Mouse (Mus musculus) liver, adult (tissue): ENCODE measurements at regions not wholly inside any gene's neighbourhood (a gene's known extent, or its start where the extent isn't known, plus 50 kb on each side); places are given as distances from the start of the nearest gene placed in this dataset.

Experiments used
- GATA4 ChIP-seq: IDR thresholded peaks from 2 replicates; pipeline ENCODE4 v1.6.1; 2014; ENCODE audit warnings: mild to moderate bottlenecking, low read length; ENCODE audit not compliant: insufficient replicate concordance

DNA sequence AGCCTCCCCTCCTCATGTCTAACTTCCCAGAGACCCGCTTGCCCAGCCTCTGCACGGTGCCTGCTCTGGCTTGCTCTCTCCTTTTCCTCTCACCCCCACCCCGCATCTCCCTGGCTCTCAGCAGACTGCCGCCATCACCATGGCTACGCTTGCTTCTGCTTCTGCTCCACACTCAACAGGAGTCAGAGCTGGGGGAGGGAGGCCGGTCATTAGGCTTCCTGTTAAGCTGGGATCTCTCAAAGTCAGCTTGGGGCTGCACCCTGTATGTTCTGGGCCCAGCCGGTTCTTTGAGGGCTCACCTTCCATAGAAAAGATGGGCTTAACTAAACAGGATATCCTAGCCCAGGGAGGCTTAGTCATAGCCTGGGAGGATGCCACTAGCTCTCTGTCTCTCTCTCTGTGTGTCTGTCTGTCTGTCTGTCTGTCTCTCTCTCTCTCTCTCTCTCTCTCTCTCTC is 105.7 kb downstream of the Zfp706 start:
- TF ChIP-seq GATA4: no peak

DNA sequence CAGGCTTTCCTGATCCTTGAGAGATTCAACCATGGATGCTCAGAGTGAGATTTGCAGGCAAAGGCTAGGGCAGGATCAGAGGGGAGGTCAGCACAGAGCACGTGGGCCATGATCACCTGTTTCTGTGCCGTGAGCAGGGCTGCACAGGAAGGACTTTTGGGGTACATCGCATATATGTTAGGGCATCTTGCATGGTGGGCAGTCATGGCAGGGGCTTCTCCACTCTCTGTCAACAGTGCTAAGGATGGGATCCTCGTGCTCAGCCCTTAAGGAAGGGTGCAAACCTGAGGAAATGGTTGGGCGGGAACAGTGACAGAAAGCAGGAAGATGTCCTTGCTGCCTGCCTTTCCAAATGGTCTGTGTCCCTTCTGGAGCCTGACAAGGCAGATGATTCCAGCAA is 106.2 kb downstream of the Zfp706 start:
- no peak for TF ChIP-seq GATA4

DNA sequence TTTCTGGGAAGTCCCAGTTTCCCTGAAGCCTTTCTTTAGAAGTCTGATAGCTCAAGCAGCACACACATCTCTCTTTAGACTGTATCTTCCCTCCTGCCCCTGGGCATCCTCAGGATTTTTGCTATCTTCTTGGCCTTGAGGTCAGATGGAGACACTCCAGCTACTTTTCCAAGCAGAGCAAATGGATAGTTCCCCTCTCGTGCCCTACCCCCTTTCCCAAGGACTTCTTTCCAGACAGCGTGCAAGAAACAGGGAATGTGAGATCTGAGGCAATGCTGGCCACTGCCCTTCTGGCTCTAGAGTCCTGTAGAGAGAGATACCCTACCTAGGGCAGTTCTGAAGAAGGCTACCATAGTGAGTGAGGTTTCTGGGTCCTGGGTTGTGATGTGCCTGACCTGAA is 106.6 kb downstream of the Zfp706 start:
- TF ChIP-seq GATA4: no peak

DNA sequence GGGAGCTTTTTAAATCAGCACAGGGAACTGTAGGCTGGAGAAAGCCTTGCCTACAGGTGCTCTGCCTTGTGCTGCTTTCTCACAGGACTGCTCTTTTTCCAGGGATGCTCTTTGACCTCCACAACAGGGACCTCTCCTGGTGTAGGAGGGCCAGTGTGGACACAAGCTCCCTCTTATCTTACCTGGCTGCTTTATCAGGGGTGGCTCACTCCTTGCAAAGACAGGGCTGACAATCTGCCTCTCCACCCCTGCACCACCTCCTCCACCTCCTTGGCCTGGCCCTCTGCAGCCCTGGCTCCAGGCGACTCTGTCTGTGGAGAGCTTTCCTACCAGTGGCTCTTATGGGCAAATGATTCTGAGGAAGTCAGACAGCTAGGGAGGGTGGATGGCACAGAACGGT is 107.7 kb downstream of the Zfp706 start:
- TF ChIP-seq GATA4: no peak

DNA sequence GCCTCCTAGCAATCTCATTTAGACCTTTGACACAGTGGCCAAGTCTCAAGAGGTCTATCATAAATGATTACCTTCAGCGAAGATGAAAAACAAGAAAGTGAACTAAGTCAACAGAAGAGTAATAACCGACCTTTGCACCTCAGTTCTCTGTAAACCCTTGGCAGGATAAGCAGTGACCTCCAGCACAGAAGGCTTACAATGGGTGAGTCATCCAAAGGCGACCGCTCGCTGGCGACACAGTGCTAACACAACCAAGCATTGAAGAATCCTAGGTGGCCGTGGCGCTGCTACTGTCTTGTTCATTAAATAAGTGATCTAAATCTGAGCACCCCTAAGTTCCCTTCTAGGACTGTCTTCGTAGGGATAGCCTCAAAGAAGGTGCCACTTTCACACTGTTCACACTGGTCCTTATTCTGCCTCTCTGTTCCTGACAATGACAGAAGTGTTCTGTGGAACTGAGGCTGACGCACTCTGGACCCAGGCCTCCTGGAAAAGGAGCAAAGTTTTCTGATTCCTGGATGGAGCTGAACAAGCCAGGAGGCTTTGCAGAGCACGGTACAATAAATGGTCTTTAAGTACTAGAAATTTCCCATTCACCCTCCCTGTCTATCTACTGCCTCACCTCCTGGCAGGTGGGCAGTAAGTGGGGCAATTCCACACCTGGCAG is 108.6 kb downstream of the Zfp706 start:
- no peak for TF ChIP-seq GATA4

DNA sequence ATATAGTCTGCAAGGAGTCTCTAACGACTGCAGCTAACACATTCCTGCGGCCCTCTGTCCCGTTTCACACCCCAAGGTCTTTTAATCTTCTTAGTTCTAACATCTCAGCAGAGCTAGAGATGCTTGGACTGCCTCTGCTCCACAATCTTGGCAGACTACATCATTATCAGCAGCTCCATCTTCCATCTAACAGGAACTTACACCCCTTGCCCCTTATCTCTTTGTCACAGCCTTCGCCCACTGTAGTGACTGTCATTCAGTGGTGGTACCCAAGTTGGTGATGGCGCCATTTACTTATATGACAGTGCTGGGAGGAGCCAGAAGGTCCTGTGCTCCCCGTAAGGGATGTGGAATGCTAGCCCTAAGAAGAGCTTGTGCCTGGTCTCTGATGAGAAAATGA is 109.2 kb downstream of the Zfp706 start:
- no peak for TF ChIP-seq GATA4

DNA sequence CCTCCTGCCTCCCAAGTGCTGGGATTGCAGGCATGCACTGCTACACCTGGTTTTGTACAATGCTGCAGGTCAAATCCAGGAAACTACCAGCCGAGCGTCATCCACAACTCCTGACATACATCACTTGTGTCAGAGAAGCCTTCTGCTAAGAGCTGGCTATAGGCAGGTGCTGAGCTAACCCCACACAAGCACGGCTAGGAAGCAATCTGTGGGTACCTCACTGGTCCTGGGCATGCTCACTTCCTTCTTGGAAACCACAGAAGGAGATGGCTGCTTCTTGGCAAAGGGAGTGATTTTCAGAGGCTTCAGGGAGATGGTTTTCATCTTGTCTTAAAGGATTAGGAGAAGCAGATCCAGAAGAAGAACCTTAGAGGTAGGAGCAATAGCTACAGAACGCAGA is 111.3 kb downstream of the Zfp706 start:
- no peak for TF ChIP-seq GATA4

DNA sequence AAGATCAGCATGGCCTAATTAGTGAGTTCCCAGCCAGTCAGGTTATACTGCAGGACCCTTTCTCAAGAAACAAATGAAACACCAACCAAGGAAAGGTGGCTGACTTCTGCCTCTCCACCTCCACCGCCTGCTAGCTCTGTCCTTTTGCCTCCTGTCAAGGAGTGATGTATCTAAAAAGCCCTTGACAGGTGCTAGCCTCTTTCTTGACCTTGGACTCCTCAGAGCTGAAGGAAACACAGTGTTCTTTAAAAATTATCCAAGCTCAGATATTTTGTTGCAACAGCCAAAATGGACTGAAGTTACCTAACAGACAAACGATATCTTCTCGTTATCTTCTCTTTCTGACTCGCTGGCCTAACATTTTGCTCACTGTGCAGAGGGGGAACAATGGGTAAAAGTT is 112.5 kb downstream of the Zfp706 start:
- no peak for TF ChIP-seq GATA4

DNA sequence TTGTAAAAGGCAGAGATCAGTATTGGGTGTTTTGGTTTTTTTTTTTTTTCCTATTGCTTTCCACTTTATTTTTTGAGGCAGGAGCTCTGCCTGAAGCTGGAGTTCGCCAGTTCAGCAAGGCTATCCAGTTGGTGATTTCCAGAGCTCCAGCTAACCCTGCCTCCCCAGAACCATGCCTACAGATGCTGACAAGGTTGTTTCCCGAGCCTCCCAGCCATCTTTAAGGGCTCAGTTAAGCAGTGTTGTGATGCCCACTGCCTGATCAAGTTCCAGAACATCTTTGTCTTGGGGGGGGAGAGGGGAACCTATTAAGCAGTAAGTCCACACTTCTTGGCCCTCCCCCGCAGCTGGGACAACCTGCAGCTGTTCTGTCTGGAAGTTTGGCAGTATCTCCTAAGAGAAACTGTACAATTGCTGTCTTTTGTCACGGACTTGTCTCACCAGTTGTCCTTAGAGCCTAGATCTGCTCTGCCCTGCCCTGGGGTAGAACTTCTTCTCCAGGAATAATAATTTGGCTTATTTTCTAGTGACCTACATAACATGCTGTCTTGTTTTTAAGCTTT is 114.1 kb downstream of the Zfp706 start:
- TF ChIP-seq GATA4: no peak

DNA sequence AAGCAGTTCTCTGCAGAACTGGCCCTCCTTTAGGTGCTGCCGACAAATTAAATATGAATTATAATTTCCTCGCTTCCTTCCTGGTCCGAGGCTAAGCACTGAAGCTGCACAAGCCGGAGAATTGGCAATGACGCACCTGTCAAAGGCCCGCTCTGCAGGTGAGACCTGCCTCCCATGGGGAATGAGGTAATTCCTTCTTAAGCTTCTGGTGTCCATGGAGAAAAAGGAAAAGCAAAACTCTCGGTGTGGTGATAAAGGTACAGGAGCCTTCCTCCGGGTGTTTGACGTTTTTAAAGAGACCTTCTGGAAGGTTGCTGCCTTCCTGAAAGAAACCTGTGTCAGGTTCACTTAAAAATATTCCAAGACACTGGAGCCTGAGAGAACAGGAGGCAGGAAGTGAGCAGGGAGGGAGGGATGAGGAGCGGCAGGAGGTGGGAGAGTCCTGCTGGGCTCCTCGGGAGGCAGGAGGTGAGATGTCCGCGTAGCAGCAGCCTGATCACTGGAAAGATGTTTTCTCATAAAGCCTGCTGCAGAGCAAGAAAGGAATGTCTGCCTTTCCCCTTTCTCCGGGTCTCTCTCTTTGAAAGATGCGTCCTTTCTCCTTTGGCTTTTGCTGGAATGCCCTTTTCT is 114.9 kb downstream of the Zfp706 start:
- TF ChIP-seq GATA4: no peak

DNA sequence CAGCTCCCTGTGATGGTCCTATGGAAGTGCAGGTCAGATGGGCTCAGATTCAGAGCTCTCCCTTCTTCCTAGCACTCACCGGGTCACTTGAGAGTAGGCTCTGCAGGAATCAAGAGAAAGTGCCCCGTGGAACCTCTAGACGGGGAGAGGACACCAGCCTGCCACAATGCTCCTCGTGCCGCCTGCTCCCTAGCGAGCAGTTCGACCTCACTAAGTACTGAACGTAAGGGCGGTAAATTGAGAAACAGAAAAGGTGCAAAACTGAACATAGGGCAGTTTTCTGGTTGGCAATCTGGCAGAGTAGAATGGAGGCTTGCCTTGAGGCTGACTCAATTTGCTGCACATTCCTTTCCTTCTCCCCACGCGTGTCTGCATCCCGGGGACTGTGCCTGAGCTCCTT is 115.7 kb downstream of the Zfp706 start:
- no peak for TF ChIP-seq GATA4

DNA sequence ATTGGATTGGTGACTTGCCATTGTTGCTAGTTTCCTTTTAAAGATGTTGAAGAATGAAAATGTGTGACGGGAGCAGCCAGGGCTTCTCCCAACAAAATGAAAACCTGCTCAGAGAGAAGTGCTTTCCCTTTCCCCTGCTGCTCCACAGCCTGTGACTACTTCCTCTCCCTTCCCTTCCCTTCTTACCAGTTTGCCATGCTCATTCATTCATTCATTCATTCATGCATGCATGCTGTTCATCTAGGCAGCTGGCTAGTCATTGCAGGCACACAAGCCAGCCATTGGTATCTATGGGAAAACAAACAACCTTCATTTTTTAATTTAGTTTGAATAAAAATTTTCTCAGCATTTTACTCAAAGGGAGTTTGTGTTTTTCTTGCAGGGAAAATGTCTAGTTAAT is 116.3 kb downstream of the Zfp706 start:
- no peak for TF ChIP-seq GATA4

DNA sequence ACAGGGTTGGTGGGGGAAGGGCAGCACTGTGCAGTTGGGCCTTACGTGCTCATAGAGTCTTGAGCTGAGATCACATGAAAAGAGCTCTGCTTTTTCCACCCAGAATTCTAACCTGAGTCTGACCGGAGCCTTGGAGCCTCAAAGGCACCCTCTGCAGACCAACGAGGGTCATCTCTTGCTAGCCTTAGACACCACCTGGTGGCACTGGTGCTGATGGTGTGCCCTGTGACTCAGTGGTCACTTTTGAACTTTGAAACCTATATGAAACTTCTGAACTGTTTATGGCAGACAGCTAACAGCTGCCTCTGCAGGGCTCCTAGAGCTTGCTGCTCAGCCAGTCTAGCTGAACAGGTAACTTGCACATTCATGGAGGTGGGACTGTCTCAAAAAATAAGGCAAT is 118.5 kb downstream of the Zfp706 start:
- no peak for TF ChIP-seq GATA4

DNA sequence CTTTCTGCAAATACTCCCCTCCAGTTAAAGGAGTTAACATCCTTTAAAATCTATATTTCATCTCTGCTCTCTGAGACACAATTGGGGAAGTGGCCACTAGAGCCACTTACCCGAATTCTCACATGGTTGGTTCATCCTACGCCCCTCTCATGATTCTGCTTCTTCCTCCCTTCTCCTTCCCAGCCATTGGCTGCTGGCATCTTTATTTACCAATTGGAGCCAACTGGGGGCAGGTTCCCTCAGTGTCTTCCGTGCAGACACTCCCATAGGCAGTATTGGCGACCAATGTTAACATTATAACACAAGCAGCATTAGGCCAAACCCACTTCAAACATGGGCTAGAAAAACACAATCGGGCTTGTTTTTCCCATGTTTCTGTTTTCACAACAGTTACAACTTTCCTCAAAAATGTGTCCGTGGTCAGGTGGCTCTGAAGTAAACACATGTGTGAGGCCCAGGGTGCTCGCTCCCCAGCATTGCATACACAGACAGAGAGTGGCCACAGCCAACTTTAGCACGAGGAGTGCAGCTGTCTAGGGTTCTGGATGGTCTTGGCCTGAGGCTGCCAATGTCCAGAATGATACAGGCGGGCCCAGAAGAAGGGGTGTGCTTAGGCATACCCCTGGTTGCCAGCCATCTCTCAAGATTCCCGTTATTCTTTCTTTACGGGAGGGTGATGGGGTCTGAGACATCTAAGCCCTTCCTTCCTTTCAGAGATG is 119.1 kb downstream of the Zfp706 start:
- TF ChIP-seq GATA4: no peak

DNA sequence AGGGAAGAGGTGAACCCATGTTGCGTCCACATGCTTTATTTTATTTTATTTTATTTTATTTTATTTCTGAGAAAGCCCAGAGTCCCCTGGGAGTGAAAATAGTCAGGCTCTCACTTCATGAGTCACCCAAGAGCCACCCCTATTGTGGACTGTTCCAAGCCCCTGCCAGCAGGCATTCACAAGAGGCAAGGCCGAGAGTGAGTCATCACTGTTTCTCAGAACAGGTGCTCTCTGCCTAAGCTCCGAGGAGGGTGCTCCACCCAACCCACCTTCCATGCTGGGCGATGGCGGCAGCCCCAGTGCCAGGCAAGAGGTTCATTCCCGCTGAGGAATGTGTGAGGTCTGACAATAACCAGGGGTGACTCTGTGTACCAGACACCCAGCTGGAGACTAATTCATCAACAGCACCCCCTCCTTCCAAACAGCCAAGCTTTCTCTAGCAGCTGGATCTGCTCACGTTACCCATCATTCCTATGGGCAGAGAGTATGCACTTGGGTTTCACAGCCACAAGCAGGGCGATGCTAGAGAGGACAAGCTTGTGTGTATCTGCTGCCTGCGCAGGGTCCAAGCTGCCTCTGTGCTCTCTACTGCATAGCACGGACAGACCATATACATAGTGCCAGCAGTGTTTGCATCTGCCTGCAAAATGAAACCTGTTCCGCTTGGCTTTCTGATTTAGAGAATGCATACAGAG is 122.8 kb downstream of the Zfp706 start:
- TF ChIP-seq GATA4: no peak

DNA sequence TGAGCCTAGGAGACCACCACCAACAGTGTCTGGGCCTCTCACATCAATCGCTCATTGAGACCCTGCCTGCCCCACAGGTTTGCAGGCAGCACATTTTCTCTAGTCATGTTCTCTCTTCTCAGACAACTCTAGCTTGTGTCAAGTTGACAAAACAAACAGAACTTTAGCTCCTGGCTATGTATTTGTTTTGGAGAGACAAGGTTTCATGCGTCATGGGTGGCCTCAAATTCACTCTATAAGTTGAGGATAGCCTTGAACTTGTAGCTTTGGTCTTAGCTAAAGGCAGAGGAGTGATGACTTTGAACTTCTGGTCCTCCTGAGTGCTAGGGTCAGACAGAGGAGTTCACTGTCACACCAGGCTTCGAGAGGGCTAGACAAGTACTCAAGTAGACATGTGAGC is 123.5 kb downstream of the Zfp706 start:
- TF ChIP-seq GATA4: no peak

DNA sequence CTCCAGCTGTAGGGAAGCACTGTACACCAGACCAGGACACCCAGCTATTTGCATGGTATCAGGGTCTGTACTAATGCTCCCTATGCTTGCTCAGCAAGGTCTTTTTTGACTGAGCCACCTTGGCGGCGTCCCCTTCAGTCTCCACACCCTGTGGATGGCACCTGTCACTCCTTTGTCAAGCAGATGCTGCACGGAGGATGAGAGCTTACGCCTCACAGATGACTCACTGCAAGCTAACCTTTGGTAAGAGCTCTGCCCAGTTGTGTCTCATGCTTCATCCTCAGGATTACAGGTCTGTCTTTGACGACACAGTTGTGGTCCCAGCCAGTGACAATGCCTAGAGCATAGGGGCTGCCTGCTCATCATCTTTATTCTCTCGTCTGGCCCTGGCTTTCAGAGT is 124.4 kb downstream of the Zfp706 start:
- TF ChIP-seq GATA4: no peak
